Mouse (Mus musculus) forebrain, embryonic 13.5 days (tissue): ENCODE results near the gene Fam25c. TPM values are rescaled to one million over a fixed set of nuclear protein-coding genes. Genes with fewer than 3 reads are reported as not detected.
A peak's percentile ranks its signal among the peaks of the same experiment; 100 is the strongest.
"Not testable (repeated sequence)": the region's sequence is repeated elsewhere in the genome, so short reads cannot be mapped to it uniquely, and the experiment has no call there.

Experiments
- ATAC-seq: fragments of 200-750 bp; cut with Nextera tagmentation; 2 replicates; pipeline ENCODE4 v1.8.0; 2017
- H3K27ac ChIP-seq: fragments of 300-500 bp; sonication (generic); 2 replicates; pipeline ENCODE4 v1.5.1; 2015; ENCODE audit warnings: inconsistent platforms, mild to moderate bottlenecking, moderate library complexity
- H3K27me3 ChIP-seq: fragments of 300-500 bp; sonication (generic); 2 replicates; pipeline ENCODE4 v1.6.1; 2015; ENCODE audit warnings: mild to moderate bottlenecking, inconsistent platforms
- H3K36me3 ChIP-seq: fragments of 300-500 bp; sonication (generic); 2 replicates; pipeline ENCODE4 v1.6.1; 2015; ENCODE audit warnings: mild to moderate bottlenecking, inconsistent platforms; ENCODE audit not compliant: poor library complexity, severe bottlenecking
- H3K4me1 ChIP-seq: fragments of 300-500 bp; sonication (generic); 2 replicates; pipeline ENCODE4 v1.6.1; 2015; ENCODE audit warnings: inconsistent platforms
- H3K4me2 ChIP-seq: fragments of 300-500 bp; sonication (generic); 2 replicates; pipeline ENCODE4 v1.6.1; 2015; ENCODE audit warnings: inconsistent platforms, mild to moderate bottlenecking, moderate library complexity
- H3K4me3 ChIP-seq: fragments of 300-500 bp; sonication (generic); 2 replicates; pipeline ENCODE4 v1.5.1; 2015; ENCODE audit warnings: mild to moderate bottlenecking, inconsistent platforms
- H3K9ac ChIP-seq: fragments of 300-500 bp; sonication (generic); 2 replicates; pipeline ENCODE4 v1.6.1; 2015; ENCODE audit warnings: mild to moderate bottlenecking, inconsistent platforms
- H3K9me3 ChIP-seq: fragments of 300-500 bp; sonication (generic); replicated peaks from 2 replicates; pipeline ENCODE4 v1.6.1; 2016; ENCODE audit warnings: inconsistent platforms
- WGBS: fragments of 180-500 bp; shearing (Covaris S2); methylation state at CpG from one replicate; pipeline ENCODE4 v1.1.7; 2015; 5-methylcytosine and 5-hydroxymethylcytosine counted together
- polyA plus RNA-seq: library from polyadenylated mRNA; unstranded; fragments of >200 nt; fragmentation: Nextera tagmentation; extraction: Ambion mirVana; gene quantifications from 2 replicates; pipeline ENCODE4 v1.2.1, GENCODE M21; 2015

Gene Fam25c
- polyA plus RNA-seq, 1 experiment from 2014 or later = not detected

DNA sequence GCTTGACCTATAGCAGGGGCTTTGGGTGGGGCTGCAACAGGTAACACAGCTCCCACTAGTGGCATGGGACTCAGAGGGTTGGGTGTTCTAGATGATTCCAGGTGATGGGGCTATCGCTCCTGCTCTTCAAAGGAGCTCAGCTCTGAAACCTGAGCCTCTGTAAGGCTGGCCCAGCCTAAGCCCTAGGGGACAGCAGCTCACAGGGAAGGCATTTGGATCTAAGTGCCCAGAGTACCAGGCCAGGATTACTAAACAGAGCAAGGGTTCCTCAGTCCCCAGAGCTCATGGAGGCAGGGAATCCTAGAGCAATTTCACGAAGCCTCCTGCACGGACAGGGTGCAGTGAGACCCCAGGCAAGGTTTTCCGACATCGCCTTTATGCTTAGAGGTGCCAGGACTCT lies 20.7 kb upstream of the Fam25c start:
- Histone ChIP-seq H3K9me3 (no peaks in the 10 kb centered on the region), H3K27ac (no peak overlapping the region), H3K27me3 (no peaks in the 10 kb centered on the region), H3K4me1 (peaks cover 9% of the 10 kb centered on the region), H3K4me3 (no peak overlapping the region), H3K9ac (no peak overlapping the region), H3K4me2 (no peak overlapping the region), H3K36me3 (no peaks in the 10 kb centered on the region)
- ATAC-seq = no peak
- 86% methylated on average over 5 of the region's 5 CpGs for WGBS

DNA sequence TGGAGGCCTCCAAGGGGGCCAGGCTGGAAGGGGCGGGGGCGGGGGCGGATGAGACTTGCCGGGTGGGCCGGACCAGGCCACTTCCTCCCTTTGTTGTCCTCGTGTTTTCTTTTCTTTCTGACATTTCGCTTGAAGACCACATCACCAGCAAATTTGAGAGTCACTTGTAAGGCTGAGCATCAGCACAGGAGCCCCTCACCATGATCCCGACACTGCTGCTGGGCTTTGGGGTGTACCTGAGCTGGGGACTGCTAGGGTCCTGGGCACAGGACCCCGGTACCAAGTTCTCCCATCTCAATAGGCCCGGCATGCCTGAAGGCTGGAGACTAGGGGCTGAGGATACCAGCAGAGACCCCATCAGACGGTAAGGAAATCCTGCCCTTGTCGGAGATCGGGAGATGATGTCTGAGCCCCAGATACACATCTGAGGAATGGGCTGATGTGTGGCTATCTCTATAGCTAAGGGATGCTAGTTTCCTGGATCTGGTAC lies 20.2 kb upstream of the Fam25c start, which contains the start of gene Mmrn2:
Gene Mmrn2 (plus strand): TSS at position 51 of the 490 bp plus-strand sequence.
- H3K4me2 ChIP-seq = no peak within 1 kb of the TSS
- no peaks in the 10 kb centered on the region for H3K36me3 ChIP-seq
- H3K4me1 ChIP-seq = peaks cover 9% of the 10 kb centered on the region
- H3K27ac ChIP-seq = no peak within 1 kb of the TSS
- 84% methylated on average over 13 of the region's 13 CpGs for WGBS
- no peak for ATAC-seq
- no peak within 1 kb of the TSS for H3K4me3 ChIP-seq
- no peaks in the 10 kb centered on the region for H3K9me3 ChIP-seq
- H3K27me3 ChIP-seq = no peaks in the 10 kb centered on the region
- no peak within 1 kb of the TSS for H3K9ac ChIP-seq

DNA sequence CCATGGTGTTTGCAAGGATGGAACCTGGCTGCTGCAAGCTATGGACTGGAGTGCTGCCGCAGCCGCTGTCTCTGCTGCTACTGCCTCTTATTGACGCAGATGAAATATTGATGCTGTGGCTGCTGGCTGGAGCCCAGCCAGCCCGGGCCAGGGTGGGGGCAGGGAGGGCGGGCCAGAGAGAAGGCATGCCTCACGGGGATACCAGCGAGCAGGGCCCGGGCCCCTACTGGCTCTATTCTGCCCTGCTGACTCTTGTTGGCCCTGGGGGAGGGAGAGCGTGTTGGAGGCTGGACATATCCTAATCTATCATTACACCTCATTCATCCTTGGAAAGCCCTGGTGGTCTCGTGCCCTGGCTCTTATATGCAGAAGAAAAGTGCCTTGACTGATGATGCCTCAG lies 19.3 kb upstream of the Fam25c start, which contains the start of gene Sncg:
Gene Sncg (minus strand): TSS at position 213 of the 400 bp plus-strand sequence.
- Histone ChIP-seq H3K9ac (no peak within 1 kb of the TSS), H3K4me3 (no peak within 1 kb of the TSS), H3K4me2 (no peak within 1 kb of the TSS), H3K4me1 (peaks cover 9% of the 10 kb centered on the region), H3K36me3 (no peaks in the 10 kb centered on the region), H3K9me3 (no peaks in the 10 kb centered on the region), H3K27ac (no peak within 1 kb of the TSS), H3K27me3 (no peaks in the 10 kb centered on the region)
- no peak for ATAC-seq
- 65% methylated on average over 10 of the region's 10 CpGs for WGBS

DNA sequence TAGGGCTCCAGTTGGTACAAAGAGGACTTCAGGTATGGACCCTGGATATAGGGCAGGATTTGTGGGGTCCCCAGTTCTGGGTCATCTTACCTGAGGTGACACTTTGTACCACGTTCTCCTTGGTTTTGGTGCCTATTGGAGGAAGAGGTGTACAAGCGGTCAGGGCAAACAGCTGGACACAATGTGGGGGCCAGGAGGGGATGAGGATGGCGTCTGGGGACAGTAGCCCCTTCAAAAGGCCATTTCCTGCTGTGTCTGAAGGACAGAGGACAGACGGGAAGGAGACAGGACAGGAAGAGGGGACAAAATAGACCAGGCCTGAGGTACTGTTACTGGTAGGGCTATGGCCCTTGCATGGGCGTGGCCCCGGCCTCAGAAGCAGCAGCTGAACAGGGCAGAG lies 18.3 kb upstream of the Fam25c start:
- no peak for ATAC-seq

DNA sequence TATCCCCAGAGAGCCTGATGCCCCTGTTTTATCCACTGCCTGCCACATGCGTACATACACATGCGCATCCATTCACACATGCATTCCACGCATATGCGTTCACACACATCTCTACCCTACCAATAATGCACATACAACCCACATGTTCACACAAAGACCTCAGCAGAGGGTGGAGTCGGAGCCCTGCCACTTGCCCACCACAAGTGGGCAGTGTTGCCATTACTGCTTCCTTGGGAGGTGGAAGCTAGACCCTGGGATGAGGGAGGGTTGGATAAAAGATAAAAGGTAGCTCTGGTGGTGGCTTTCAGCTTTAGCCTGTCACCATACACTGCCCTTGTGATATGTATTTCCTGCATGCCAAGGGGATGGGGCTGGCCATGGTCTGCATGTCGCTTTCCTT lies 17.4 kb upstream of the Fam25c start:
- H3K4me3 ChIP-seq = no peak overlapping the region
- no peak overlapping the region for H3K9ac ChIP-seq
- no peaks in the 10 kb centered on the region for H3K36me3 ChIP-seq
- H3K4me2 ChIP-seq = no peak overlapping the region
- no peaks in the 10 kb centered on the region for H3K9me3 ChIP-seq
- 0 out of 2 replicates have a peak, but pooled peaks have one; percentile 34 for ATAC-seq
- H3K4me1 ChIP-seq = no peaks in the 10 kb centered on the region
- H3K27ac ChIP-seq = no peak overlapping the region
- WGBS = 81% methylated on average over 6 of the region's 6 CpGs
- H3K27me3 ChIP-seq = no peaks in the 10 kb centered on the region

More for the DNA sequence above, 18.3 kb upstream of the Fam25c start:
- H3K27ac ChIP-seq = no peak overlapping the region
- no peaks in the 10 kb centered on the region for H3K27me3 ChIP-seq
- H3K9ac ChIP-seq = no peak overlapping the region
- H3K36me3 ChIP-seq = no peaks in the 10 kb centered on the region
- H3K4me2 ChIP-seq = no peak overlapping the region
- H3K4me3 ChIP-seq = no peak overlapping the region
- H3K9me3 ChIP-seq = no peaks in the 10 kb centered on the region
- H3K4me1 ChIP-seq = peaks cover 4% of the 10 kb centered on the region
- WGBS = 82% methylated on average over 6 of the region's 6 CpGs

DNA sequence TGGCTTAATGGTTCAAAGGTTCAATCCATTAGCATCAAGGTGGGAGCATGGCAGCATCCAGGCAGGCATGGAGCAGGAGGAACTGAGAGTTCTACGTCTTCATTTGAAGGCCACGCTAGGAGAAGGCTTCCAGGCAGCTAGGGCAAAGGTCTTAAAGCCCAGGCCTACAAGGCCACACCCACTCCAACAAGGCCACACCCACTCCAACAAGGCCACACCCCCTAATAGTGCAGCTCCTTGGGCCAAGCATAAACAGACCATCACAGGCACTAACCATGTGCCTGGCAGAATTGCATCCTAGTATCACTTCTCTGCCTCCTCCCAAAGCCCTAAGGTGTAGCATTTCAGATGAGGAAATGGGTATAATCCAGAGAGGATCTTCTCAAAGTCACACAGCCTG lies 16.5 kb upstream of the Fam25c start:
- Histone ChIP-seq H3K9me3 (no peaks in the 10 kb centered on the region), H3K4me3 (no peak overlapping the region), H3K27ac (no peak overlapping the region), H3K4me2 (no peak overlapping the region), H3K4me1 (no peaks in the 10 kb centered on the region), H3K27me3 (no peaks in the 10 kb centered on the region), H3K9ac (no peak overlapping the region), H3K36me3 (no peaks in the 10 kb centered on the region)
- 79% methylated on average over 2 of the region's 2 CpGs for WGBS
- ATAC-seq = no peak

DNA sequence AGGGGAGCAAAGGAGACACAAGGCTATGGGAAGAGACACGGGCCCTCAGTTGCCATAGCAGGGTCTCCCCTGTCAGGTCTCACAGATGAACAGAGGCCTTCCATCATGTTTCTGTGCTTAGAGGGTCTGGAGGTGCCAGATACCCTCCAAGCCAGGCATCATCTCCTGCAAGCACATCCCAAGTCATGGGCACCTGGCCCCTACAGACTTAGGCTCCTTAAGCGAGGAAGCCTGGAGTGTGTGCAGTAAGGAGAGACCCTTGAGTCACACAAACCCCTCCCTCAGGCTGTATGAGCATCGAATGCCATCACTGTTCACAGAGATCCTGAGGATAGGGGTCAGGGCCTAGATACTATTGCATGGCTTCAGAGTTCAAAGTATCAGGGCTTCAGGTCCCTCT lies 15.7 kb upstream of the Fam25c start:
- H3K4me3 ChIP-seq = no peak overlapping the region
- no peak for ATAC-seq
- no peak overlapping the region for H3K9ac ChIP-seq
- 87% methylated on average over 3 of the region's 3 CpGs for WGBS
- H3K27ac ChIP-seq = no peak overlapping the region
- no peaks in the 10 kb centered on the region for H3K4me1 ChIP-seq
- no peak overlapping the region for H3K4me2 ChIP-seq
- H3K9me3 ChIP-seq = no peaks in the 10 kb centered on the region
- no peaks in the 10 kb centered on the region for H3K36me3 ChIP-seq
- H3K27me3 ChIP-seq = no peaks in the 10 kb centered on the region

DNA sequence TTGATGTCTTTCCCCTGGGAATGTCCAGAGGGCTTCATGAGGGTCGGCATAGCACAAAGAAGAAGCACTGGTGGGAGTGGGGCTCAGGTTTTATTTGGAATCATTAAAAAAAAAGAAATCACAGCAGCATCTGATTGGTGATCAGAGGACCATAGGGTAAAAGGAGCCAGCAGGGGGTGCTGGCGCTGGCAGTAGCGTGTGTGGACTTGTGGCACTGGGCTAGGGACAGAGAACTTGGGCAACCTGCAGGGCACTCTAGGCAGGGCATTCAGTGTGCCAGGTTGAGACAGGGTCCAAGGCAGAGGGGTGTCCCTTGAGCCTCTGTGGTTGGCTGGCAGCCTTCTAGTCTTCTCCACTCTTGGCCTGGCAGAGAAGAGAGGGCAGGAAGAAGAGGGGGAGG lies 15.0 kb upstream of the Fam25c start:
- H3K4me2 ChIP-seq = no peak overlapping the region
- no peaks in the 10 kb centered on the region for H3K27me3 ChIP-seq
- H3K9me3 ChIP-seq = no peaks in the 10 kb centered on the region
- 54% methylated on average over 3 of the region's 3 CpGs for WGBS
- no peak overlapping the region for H3K27ac ChIP-seq
- no peak for ATAC-seq
- no peaks in the 10 kb centered on the region for H3K4me1 ChIP-seq
- no peak overlapping the region for H3K4me3 ChIP-seq
- no peaks in the 10 kb centered on the region for H3K36me3 ChIP-seq
- no peak overlapping the region for H3K9ac ChIP-seq

DNA sequence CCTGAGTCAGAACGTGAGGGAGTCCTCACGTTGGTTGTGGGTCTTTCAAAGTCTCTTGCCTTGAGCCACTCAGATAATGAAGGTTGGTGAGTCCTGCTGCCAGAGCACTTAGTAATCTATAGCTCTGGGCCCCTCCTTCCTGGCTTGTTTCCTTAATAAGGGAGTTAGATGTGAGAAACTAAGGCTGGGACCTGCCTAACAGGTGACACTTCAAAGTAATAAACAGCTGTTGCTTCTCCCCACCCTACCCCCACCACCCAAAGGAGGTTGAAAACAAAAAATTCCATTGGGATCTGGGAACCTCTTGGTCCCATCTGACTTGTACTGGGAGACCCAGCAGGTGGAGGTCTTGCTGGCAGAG lies 9.9 kb upstream of the Fam25c start:
- no peaks in the 10 kb centered on the region for H3K36me3 ChIP-seq
- WGBS = 96% methylated on average over 2 of the region's 2 CpGs
- no peak for ATAC-seq
- H3K4me1 ChIP-seq = peaks cover 15% of the 10 kb centered on the region
- H3K9ac ChIP-seq = no peak overlapping the region
- no peaks in the 10 kb centered on the region for H3K9me3 ChIP-seq
- H3K27ac ChIP-seq = no peak overlapping the region
- H3K27me3 ChIP-seq = peaks cover 5% of the 10 kb centered on the region; the same call in 1 of the 2 replicates
- no peak overlapping the region for H3K4me3 ChIP-seq
- H3K4me2 ChIP-seq = no peak overlapping the region

DNA sequence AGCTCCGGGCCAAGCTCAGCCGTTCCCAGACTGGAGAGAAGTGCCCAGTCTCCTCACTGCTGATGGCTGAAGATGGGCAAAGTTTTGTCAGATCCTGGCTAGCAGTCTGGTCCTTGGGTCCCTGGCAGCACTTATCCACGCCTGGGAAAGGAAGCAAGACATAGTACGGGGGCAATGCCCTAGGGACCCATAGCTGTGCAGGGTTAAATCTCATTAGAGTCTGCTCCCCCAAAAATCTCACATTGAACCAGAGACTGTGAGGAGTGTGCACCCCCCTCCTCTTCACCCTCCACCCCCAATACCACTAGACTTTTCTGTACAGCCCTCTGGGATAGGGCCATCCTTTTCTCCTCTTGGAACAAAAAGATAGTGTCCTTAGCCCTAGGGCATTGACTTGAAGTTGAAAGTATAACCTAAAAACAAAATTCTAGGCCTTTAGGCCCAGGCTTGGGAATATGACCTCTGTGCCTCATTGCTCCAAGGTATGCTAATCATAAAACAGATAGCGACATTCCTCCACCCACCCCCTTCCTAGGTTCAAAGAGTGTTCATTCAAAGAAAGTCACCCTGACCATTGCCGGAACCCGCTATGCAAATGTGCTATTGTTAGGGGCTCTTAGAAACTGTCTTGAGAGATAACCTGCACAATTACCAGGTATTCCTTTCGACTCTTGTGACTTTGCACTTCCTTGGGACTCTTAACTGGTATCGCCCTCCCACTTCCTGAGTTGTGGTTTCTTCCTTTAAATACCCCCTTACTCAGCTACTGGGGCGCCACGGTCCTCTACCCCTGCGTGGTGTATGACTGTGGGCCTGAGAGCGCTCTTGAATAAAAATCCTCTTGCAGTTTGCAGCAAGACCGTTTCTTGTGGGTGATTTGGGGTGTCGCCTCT lies 9.3 kb upstream of the Fam25c start:
- H3K27ac ChIP-seq = 0 out of 2 replicates have a peak overlapping the region, but pooled peaks have one; percentile 31
- H3K9me3 ChIP-seq, ATAC-seq, H3K27me3 ChIP-seq, H3K36me3 ChIP-seq: not testable (repeated sequence)
- 75% methylated on average over 15 of the region's 15 CpGs for WGBS
- H3K4me1 ChIP-seq = peaks cover 15% of the 10 kb centered on the region
- peak overlapping the region; percentile 86 for H3K4me2 ChIP-seq
- H3K9ac ChIP-seq = peak overlapping the region; percentile 66
- peak overlapping the region; percentile 46 for H3K4me3 ChIP-seq

DNA sequence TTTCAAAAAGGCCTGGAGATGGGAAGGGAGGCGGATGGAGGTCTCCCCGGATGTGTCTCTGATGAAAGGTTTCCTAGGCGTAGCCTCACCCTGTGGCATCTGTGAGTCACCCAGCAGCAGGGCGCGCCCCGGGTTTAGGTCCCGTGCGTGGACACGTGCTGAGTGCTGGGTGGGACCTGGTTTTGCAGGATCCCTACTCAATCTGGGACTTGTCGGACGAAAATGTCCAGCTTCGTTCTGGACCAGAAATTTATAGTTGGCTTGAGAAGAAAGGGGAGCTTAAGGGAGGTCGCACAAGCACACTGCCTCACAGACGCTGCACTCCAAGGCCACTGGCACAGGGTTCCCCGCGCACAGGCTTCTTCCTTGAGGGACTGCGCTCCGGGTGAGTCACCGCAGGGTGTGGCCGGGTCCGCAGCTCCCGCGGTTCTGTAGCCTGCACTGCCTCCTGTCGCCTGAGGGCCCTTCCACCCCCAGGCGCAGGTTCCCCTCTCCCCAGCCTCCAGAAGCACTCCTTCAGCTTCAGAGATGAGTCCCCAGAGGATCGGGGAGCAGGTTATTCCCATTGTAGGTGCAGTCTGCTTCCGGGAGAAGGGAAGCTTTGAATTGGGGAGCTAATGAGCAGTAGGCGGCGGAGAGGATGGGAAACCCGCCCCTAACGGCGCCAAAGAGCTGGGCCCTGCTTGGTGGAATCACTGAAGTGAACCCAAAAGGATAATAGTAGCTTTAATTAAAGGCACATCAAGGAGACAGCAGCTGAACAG lies 8.4 kb upstream of the Fam25c start:
- H3K9me3 ChIP-seq = no peaks in the 10 kb centered on the region
- 0 out of 2 replicates have a peak overlapping the region, but pooled peaks have one; percentile 31 for H3K27ac ChIP-seq
- H3K4me2 ChIP-seq = peak overlapping the region; percentile 86
- H3K4me3 ChIP-seq = peak overlapping the region; percentile 46
- no peaks in the 10 kb centered on the region for H3K36me3 ChIP-seq
- peaks cover 15% of the 10 kb centered on the region for H3K4me1 ChIP-seq
- peak overlapping the region; percentile 66 for H3K9ac ChIP-seq
- H3K27me3 ChIP-seq = peaks cover 5% of the 10 kb centered on the region; the same call in 1 of the 2 replicates
- WGBS = under 1% methylated on average over 32 of the region's 32 CpGs
- peak; percentile 85 for ATAC-seq
